Mouse (Mus musculus): Measurements from ENCODE around the gene Gm28048. TPM values are rescaled to one million over a fixed set of nuclear protein-coding genes. Genes with fewer than 3 reads are reported as not detected.
A peak's percentile ranks its signal among the peaks of the same experiment; 100 is the strongest.

Gene Gm28048
- polyA plus RNA-seq, 1 experiment from 2014 or later, result 6.7 TPM

GRCm38 (mm10) chr11:22861315-22861714 lies 120.6 kb downstream of the Gm28048 start:
- Histone ChIP-seq H3K4me1 (replicated peaks) (peaks cover 36% of the 10 kb centered on the region), H3K27me3 (peaks cover 78% of the 10 kb centered on the region), H3K4me2 (no peak overlapping the region)

GRCm38 (mm10) chr11:22860335-22861227 lies 121.3 kb downstream of the Gm28048 start, which contains the start of gene B3gnt2:
B3gnt2 (minus strand) TSS chr11:22860961.
- no peak for ATAC-seq (ENCODE audit: low read depth)
- H3K27ac ChIP-seq (replicated peaks), result 0 out of 2 replicates have a peak within 1 kb of the TSS, but pooled peaks have one; percentile 33
- H3K27me3 ChIP-seq, result peaks cover 82% of the 10 kb centered on the region
- H3K4me1 ChIP-seq (replicated peaks), result peaks cover 36% of the 10 kb centered on the region
- WGBS, result 5% methylated on average over 41 of the region's 41 CpGs
- peak within 1 kb of the TSS; percentile 98 for H3K4me2 ChIP-seq
- peak within 1 kb of the TSS; percentile 77 for H3K9ac ChIP-seq
- peak within 1 kb of the TSS; percentile 71 for H3K4me3 ChIP-seq
- H3K9me3 ChIP-seq, result no peaks in the 10 kb centered on the region
- no peaks in the 10 kb centered on the region for H3K36me3 ChIP-seq

More at GRCm38 (mm10) chr11:22861315-22861714, 120.6 kb downstream of the Gm28048 start:
- Histone ChIP-seq H3K9ac (no peak overlapping the region), H3K4me3 (no peak overlapping the region), H3K36me3 (no peaks in the 10 kb centered on the region), H3K9me3 (no peaks in the 10 kb centered on the region), H3K27ac (replicated peaks) (no peak overlapping the region)
- 58% methylated on average over 4 of the region's 4 CpGs for WGBS
- ATAC-seq (ENCODE audit: low read depth), result no peak

GRCm38 (mm10) chr11:22859633-22860334 lies 122.1 kb downstream of the Gm28048 start:
- peak; percentile 93 for ATAC-seq (ENCODE audit: low read depth)
- H3K9me3 ChIP-seq, result no peaks in the 10 kb centered on the region
- H3K27ac ChIP-seq (replicated peaks), result 0 out of 2 replicates have a peak overlapping the region, but pooled peaks have one; percentile 33
- peaks cover 82% of the 10 kb centered on the region for H3K27me3 ChIP-seq
- H3K4me3 ChIP-seq, result peak overlapping the region; percentile 71
- peaks cover 36% of the 10 kb centered on the region for H3K4me1 ChIP-seq (replicated peaks)
- H3K4me2 ChIP-seq, result peak overlapping the region; percentile 98
- no peaks in the 10 kb centered on the region for H3K36me3 ChIP-seq
- under 1% methylated on average over 55 of the region's 55 CpGs for WGBS
- H3K9ac ChIP-seq, result peak overlapping the region; percentile 77

- WGBS, result under 1% methylated on average over 22 of the region's 41 CpGs
- peaks cover 78% of the 10 kb centered on the region for H3K27me3 ChIP-seq
Observed at GRCm38 (mm10) chr11:22859301-22859632, 122.6 kb downstream of the Gm28048 start.

GRCm38 (mm10) chr11:22858441-22859300 lies 123.2 kb downstream of the Gm28048 start:
- Histone ChIP-seq H3K9ac (peak overlapping the region; percentile 77), H3K27me3 (peaks cover 75% of the 10 kb centered on the region)
- ATAC-seq (ENCODE audit: low read depth), result peak; percentile 36

More at GRCm38 (mm10) chr11:22859301-22859632, 122.6 kb downstream of the Gm28048 start:
- Histone ChIP-seq H3K36me3 (no peaks in the 10 kb centered on the region), H3K27ac (replicated peaks) (no peak overlapping the region), H3K4me3 (peak overlapping the region; percentile 71), H3K4me2 (peak overlapping the region; percentile 98), H3K9me3 (no peaks in the 10 kb centered on the region), H3K4me1 (replicated peaks) (peaks cover 31% of the 10 kb centered on the region), H3K9ac (peak overlapping the region; percentile 77)
- no peak; the same call in 1 of the 2 replicates for ATAC-seq (ENCODE audit: low read depth)

GRCm38 (mm10) chr11:22857705-22858440 lies 124.0 kb downstream of the Gm28048 start:
- no peaks in the 10 kb centered on the region for H3K36me3 ChIP-seq
- no peak for ATAC-seq (ENCODE audit: low read depth)
- H3K27ac ChIP-seq (replicated peaks), result no peak overlapping the region
- H3K4me2 ChIP-seq, result peak overlapping the region; percentile 98
- H3K9ac ChIP-seq, result peak overlapping the region; percentile 77; the same call in 1 of the 2 replicates
- H3K27me3 ChIP-seq, result peaks cover 68% of the 10 kb centered on the region
- H3K4me1 ChIP-seq (replicated peaks), result peaks cover 25% of the 10 kb centered on the region
- WGBS, result 17% methylated on average over 25 of the region's 25 CpGs
- no peaks in the 10 kb centered on the region for H3K9me3 ChIP-seq
- peak overlapping the region; percentile 71 for H3K4me3 ChIP-seq

More at GRCm38 (mm10) chr11:22858441-22859300, 123.2 kb downstream of the Gm28048 start:
- peaks cover 25% of the 10 kb centered on the region for H3K4me1 ChIP-seq (replicated peaks)
- no peaks in the 10 kb centered on the region for H3K36me3 ChIP-seq
- WGBS, result 2% methylated on average over 50 of the region's 50 CpGs
- no peaks in the 10 kb centered on the region for H3K9me3 ChIP-seq
- H3K4me3 ChIP-seq, result peak overlapping the region; percentile 71
- peak overlapping the region; percentile 98 for H3K4me2 ChIP-seq
- H3K27ac ChIP-seq (replicated peaks), result no peak overlapping the region

- peaks cover 25% of the 10 kb centered on the region for H3K4me1 ChIP-seq (replicated peaks)
- no peak overlapping the region for H3K9ac ChIP-seq
- peak overlapping the region; percentile 98; the same call in 1 of the 2 replicates for H3K4me2 ChIP-seq
- H3K9me3 ChIP-seq, result no peaks in the 10 kb centered on the region
- 78% methylated on average over 5 of the region's 5 CpGs for WGBS
- peaks cover 63% of the 10 kb centered on the region for H3K27me3 ChIP-seq
- no peak overlapping the region; the same call in 1 of the 2 replicates for H3K4me3 ChIP-seq
- H3K36me3 ChIP-seq, result no peaks in the 10 kb centered on the region
- ATAC-seq (ENCODE audit: low read depth), result no peak
- H3K27ac ChIP-seq (replicated peaks), result no peak overlapping the region
Observed at GRCm38 (mm10) chr11:22857106-22857704, 124.7 kb downstream of the Gm28048 start.

- H3K4me2 ChIP-seq, result no peak overlapping the region
- H3K9ac ChIP-seq, result no peak overlapping the region
- no peaks in the 10 kb centered on the region for H3K36me3 ChIP-seq
- H3K27me3 ChIP-seq, result peaks cover 57% of the 10 kb centered on the region
- H3K4me1 ChIP-seq (replicated peaks), result peaks cover 25% of the 10 kb centered on the region
- H3K9me3 ChIP-seq, result no peaks in the 10 kb centered on the region
- WGBS, result 75% methylated on average over 3 of the region's 3 CpGs
- no peak for ATAC-seq (ENCODE audit: low read depth)
- no peak overlapping the region for H3K27ac ChIP-seq (replicated peaks)
- no peak overlapping the region for H3K4me3 ChIP-seq
Observed at GRCm38 (mm10) chr11:22856371-22856965, 125.4 kb downstream of the Gm28048 start.

- ATAC-seq (ENCODE audit: low read depth), result no peak
- 84% methylated on average over 4 of the region's 4 CpGs for WGBS
- H3K27me3 ChIP-seq, result peaks cover 38% of the 10 kb centered on the region
- H3K4me2 ChIP-seq, result no peak overlapping the region
- H3K27ac ChIP-seq (replicated peaks), result no peak overlapping the region
- no peaks in the 10 kb centered on the region for H3K36me3 ChIP-seq
- no peak overlapping the region for H3K9ac ChIP-seq
- H3K4me3 ChIP-seq, result no peak overlapping the region
- H3K9me3 ChIP-seq, result no peaks in the 10 kb centered on the region
- H3K4me1 ChIP-seq (replicated peaks), result peaks cover 16% of the 10 kb centered on the region
Observed at GRCm38 (mm10) chr11:22854571-22854970, 127.3 kb downstream of the Gm28048 start.

- Histone ChIP-seq H3K36me3 (no peaks in the 10 kb centered on the region), H3K27ac (replicated peaks) (no peak overlapping the region), H3K4me2 (no peak overlapping the region), H3K4me3 (no peak overlapping the region), H3K4me1 (replicated peaks) (peaks cover 9% of the 10 kb centered on the region), H3K9me3 (no peaks in the 10 kb centered on the region), H3K9ac (no peak overlapping the region), H3K27me3 (peaks cover 29% of the 10 kb centered on the region)
- ATAC-seq (ENCODE audit: low read depth), result no peak
- 25% methylated on average over 2 of the region's 2 CpGs for WGBS
Observed at GRCm38 (mm10) chr11:22853477-22854157, 128.3 kb downstream of the Gm28048 start.
